Mouse (Mus musculus): ENCODE measurements at regions not wholly inside any gene's neighbourhood (a gene's known extent, or its start where the extent isn't known, plus 50 kb on each side); places are given as distances from the start of the nearest gene placed in this dataset.

DNA sequence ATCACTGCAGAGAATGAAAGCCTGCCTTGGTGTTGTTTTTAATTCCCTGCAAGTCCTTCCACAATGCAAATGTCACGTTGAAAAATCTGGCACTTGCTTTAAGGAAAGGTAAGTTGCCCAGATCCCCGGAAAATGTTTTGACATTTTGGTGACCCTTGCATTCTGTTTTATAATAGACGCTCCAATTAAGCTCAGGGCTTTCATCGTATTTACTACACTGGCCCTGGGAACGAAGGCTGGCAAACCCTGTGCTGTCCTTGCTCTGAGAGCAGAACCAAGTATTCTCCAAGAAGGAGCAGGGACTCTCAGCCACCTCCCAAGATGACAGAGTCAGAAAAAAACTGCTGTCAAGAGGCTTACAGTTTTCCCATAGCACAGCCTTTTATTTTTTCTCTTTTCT, 305.9 kb downstream of the Kctd12 start:
- Histone ChIP-seq H3K4me2 (replicated peaks) (no peak overlapping the region), H3K27ac (replicated peaks) (no peak overlapping the region), H3K9ac (replicated peaks) (no peak overlapping the region), H3K36me3 (no peaks in the 10 kb centered on the region), H3K4me3 (no peak overlapping the region), H3K4me1 (peaks cover 15% of the 10 kb centered on the region), H3K9me3 (no peaks in the 10 kb centered on the region), H3K27me3 (no peaks in the 10 kb centered on the region)
- ATAC-seq (replicated peaks): peak; percentile 79
- 5% methylated on average over 5 of the region's 5 CpGs for WGBS

GRCm38 (mm10) chr14:102674635-102675034, 307.8 kb downstream of the Kctd12 start:
- no peaks in the 10 kb centered on the region for H3K27me3 ChIP-seq
- no peak overlapping the region for H3K4me2 ChIP-seq (replicated peaks)
- H3K27ac ChIP-seq (replicated peaks): no peak overlapping the region
- no peak for ATAC-seq (replicated peaks)
- no peak overlapping the region for H3K4me3 ChIP-seq
- peaks cover 15% of the 10 kb centered on the region for H3K4me1 ChIP-seq
- H3K9ac ChIP-seq (replicated peaks): no peak overlapping the region
- H3K9me3 ChIP-seq: no peaks in the 10 kb centered on the region
- H3K36me3 ChIP-seq: no peaks in the 10 kb centered on the region
- WGBS: 89% methylated on average over 5 of the region's 5 CpGs

DNA sequence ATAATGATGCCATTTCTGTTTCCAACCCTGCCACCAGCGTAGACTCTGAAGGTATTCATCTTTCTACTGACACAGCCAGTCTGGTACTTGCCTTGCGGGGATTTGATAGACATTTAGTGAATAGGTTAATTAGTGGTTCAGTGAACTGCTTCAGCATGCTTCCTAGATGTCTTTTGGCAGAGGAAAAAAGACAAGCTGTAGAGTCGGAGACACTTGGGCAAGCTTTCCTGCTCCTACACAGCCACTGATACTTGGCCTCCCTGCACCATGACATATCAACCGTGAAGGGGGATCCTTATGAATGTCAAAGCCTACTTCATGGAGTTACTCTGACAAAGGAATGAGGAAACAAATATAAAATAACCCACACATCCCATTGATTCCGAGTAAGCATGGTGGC, 308.7 kb downstream of the Kctd12 start:
- H3K4me3 ChIP-seq: no peak overlapping the region
- WGBS: 12% methylated on average over 5 of the region's 5 CpGs

DNA sequence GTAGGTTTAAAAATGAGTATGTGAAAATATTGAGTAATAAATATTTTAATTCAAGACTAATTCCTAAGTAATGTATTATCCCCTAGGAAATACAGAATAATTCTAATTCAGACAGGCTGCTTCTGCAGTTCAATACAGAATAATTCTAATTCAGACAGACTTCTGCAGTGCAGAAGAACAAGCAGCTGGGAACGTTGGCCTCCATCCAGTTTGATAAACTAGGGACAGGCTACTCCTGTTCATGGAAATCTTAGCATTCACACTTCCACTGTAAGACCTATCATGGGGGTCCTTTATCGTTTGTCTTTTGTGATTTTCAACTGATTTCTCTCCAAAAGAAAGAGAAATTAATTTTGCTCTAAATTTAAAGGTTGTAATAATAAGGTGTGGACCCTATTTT, 319.2 kb downstream of the Kctd12 start:
- H3K4me3 ChIP-seq: no peak overlapping the region
- H3K9ac ChIP-seq (replicated peaks): no peak overlapping the region
- H3K4me1 ChIP-seq: peaks cover 7% of the 10 kb centered on the region; the same call in 1 of the 2 replicates
- no peak overlapping the region for H3K27ac ChIP-seq (replicated peaks)
- no peak overlapping the region for H3K4me2 ChIP-seq (replicated peaks)
- H3K36me3 ChIP-seq: no peaks in the 10 kb centered on the region
- no peaks in the 10 kb centered on the region for H3K9me3 ChIP-seq
- WGBS: 56% methylated on average over 2 of the region's 2 CpGs
- no peaks in the 10 kb centered on the region for H3K27me3 ChIP-seq
- peak; percentile 74; the same call in 1 of the 2 replicates for ATAC-seq (replicated peaks)

More for the DNA sequence above, 308.7 kb downstream of the Kctd12 start:
- H3K4me2 ChIP-seq (replicated peaks): no peak overlapping the region
- H3K27me3 ChIP-seq: no peaks in the 10 kb centered on the region
- no peak overlapping the region for H3K27ac ChIP-seq (replicated peaks)
- peaks cover 15% of the 10 kb centered on the region for H3K4me1 ChIP-seq
- H3K36me3 ChIP-seq: no peaks in the 10 kb centered on the region
- no peaks in the 10 kb centered on the region for H3K9me3 ChIP-seq
- no peak overlapping the region for H3K9ac ChIP-seq (replicated peaks)
- ATAC-seq (replicated peaks): peak; percentile 72

DNA sequence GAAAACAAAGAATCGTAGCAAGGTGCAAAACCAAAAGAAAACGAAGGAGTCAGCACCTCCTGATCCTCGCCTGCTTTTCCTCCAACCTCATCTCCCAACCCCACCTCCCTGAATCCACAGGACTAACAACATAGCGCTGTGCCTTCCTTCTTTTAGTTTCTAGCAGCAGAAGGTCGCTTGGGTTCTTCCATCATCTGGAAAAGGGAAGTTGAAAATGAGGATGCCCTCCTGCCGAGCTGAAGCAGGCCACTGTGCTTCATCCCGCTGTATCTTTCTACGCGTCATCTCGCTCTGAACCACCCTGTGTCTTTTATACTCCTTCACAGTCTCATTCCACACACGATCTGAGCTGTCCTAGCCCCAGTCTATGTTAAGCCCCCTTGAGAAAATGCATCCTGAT, 322.1 kb downstream of the Kctd12 start:
- ATAC-seq (replicated peaks): no peak
- no peaks in the 10 kb centered on the region for H3K27me3 ChIP-seq
- H3K4me2 ChIP-seq (replicated peaks): no peak overlapping the region
- H3K9ac ChIP-seq (replicated peaks): no peak overlapping the region
- no peak overlapping the region for H3K4me3 ChIP-seq
- H3K9me3 ChIP-seq: no peaks in the 10 kb centered on the region
- no peaks in the 10 kb centered on the region for H3K36me3 ChIP-seq
- H3K27ac ChIP-seq (replicated peaks): no peak overlapping the region
- H3K4me1 ChIP-seq: peaks cover 7% of the 10 kb centered on the region; the same call in 1 of the 2 replicates
- 85% methylated on average over 11 of the region's 11 CpGs for WGBS

- no peaks in the 10 kb centered on the region for H3K27me3 ChIP-seq
- ATAC-seq (replicated peaks): no peak
- no peak overlapping the region for H3K27ac ChIP-seq (replicated peaks)
- H3K4me1 ChIP-seq: no peaks in the 10 kb centered on the region
- no peak overlapping the region for H3K9ac ChIP-seq (replicated peaks)
- H3K4me3 ChIP-seq: no peak overlapping the region
- no peaks in the 10 kb centered on the region for H3K36me3 ChIP-seq
- H3K9me3 ChIP-seq: no peaks in the 10 kb centered on the region
- H3K4me2 ChIP-seq (replicated peaks): no peak overlapping the region
- 83% methylated on average over 1 of the region's 1 CpGs for WGBS
Measured at GRCm38 (mm10) chr14:102656235-102656634, 326.2 kb downstream of the Kctd12 start.

- ATAC-seq (replicated peaks): peak; percentile 53; the same call in 1 of the 2 replicates
- Histone ChIP-seq H3K27me3 (no peaks in the 10 kb centered on the region), H3K36me3 (no peaks in the 10 kb centered on the region), H3K4me2 (replicated peaks) (no peak overlapping the region), H3K9me3 (no peaks in the 10 kb centered on the region), H3K4me3 (no peak overlapping the region), H3K27ac (replicated peaks) (no peak overlapping the region), H3K4me1 (no peaks in the 10 kb centered on the region; the same call in 1 of the 2 replicates), H3K9ac (replicated peaks) (no peak overlapping the region)
- WGBS: 30% methylated on average over 2 of the region's 2 CpGs
Measured at GRCm38 (mm10) chr14:102629601-102630000, 352.8 kb downstream of the Kctd12 start.

DNA sequence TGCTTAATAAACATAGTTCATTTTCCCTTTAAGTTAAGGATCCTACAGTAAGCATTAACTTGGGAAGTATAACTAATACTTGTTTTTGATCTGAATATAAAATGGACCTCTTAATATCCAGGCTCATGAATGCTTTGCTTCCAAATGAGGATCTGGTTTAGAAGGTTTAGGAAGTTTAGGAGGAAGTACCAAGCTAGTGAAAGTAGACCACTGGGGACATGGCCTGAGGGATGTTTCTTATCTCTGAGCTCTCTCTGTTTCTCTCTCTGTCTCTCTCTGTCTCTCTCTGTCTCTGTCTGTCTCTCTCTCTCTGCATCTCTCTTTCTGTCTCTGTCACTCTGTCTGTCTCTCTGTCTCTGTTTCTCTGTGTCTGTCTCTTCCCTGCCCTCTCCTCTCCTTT, 360.9 kb downstream of the Kctd12 start:
- Histone ChIP-seq H3K4me1 (no peaks in the 10 kb centered on the region), H3K9me3 (no peaks in the 10 kb centered on the region), H3K27ac (replicated peaks) (no peak overlapping the region), H3K36me3 (no peaks in the 10 kb centered on the region), H3K4me3 (no peak overlapping the region), H3K9ac (replicated peaks) (no peak overlapping the region), H3K27me3 (no peaks in the 10 kb centered on the region), H3K4me2 (replicated peaks) (no peak overlapping the region)
- no peak for ATAC-seq (replicated peaks)

DNA sequence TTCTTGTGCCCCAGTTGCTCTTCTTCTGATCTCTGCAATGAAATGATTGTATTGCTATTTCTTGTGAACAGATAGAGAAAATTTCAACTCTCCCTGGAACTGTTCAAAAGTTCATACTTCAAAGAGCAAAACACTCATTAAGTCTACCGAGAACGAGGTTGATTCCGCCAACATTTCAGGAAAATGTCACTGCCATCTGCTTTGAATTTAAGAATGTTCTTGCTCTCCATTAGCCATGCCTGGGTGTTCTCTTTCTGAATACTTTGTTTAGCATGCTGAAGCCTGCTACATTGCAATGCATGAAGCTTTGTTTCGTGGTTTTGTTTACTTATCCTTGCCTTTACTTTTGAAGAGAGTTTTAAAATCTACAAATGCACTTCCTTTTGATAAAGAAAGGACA, 363.4 kb downstream of the Kctd12 start:
- Histone ChIP-seq H3K4me3 (no peak overlapping the region), H3K4me2 (replicated peaks) (no peak overlapping the region), H3K4me1 (peaks cover 6% of the 10 kb centered on the region; the same call in 1 of the 2 replicates), H3K36me3 (no peaks in the 10 kb centered on the region), H3K27ac (replicated peaks) (no peak overlapping the region), H3K9ac (replicated peaks) (no peak overlapping the region), H3K27me3 (no peaks in the 10 kb centered on the region), H3K9me3 (no peaks in the 10 kb centered on the region)
- ATAC-seq (replicated peaks): no peak
- WGBS: 51% methylated on average over 4 of the region's 4 CpGs

- H3K27me3 ChIP-seq: no peaks in the 10 kb centered on the region
- H3K9ac ChIP-seq (replicated peaks): no peak overlapping the region
- H3K4me2 ChIP-seq (replicated peaks): no peak overlapping the region
- H3K4me1 ChIP-seq: peaks cover 6% of the 10 kb centered on the region; the same call in 1 of the 2 replicates
- no peak overlapping the region for H3K27ac ChIP-seq (replicated peaks)
- no peaks in the 10 kb centered on the region for H3K36me3 ChIP-seq
- H3K4me3 ChIP-seq: no peak overlapping the region
- peak; percentile 72 for ATAC-seq (replicated peaks)
- 10% methylated on average over 7 of the region's 7 CpGs for WGBS
- H3K9me3 ChIP-seq: no peaks in the 10 kb centered on the region
Measured at GRCm38 (mm10) chr14:102615588-102616309, 366.7 kb downstream of the Kctd12 start.

- Histone ChIP-seq H3K4me2 (replicated peaks) (no peak overlapping the region), H3K9ac (replicated peaks) (no peak overlapping the region), H3K36me3 (no peaks in the 10 kb centered on the region), H3K4me1 (no peaks in the 10 kb centered on the region), H3K27ac (replicated peaks) (no peak overlapping the region), H3K4me3 (no peak overlapping the region), H3K27me3 (no peaks in the 10 kb centered on the region), H3K9me3 (no peaks in the 10 kb centered on the region; the same call in 1 of the 2 replicates)
- ATAC-seq (replicated peaks): no peak
- WGBS: 77% methylated on average over 5 of the region's 5 CpGs
Measured at GRCm38 (mm10) chr14:102606055-102606454, 376.4 kb downstream of the Kctd12 start.

GRCm38 (mm10) chr14:102594850-102595249, 387.6 kb downstream of the Kctd12 start:
- H3K27ac ChIP-seq (replicated peaks): no peak overlapping the region
- no peaks in the 10 kb centered on the region for H3K9me3 ChIP-seq
- H3K9ac ChIP-seq (replicated peaks): no peak overlapping the region
- no peak for ATAC-seq (replicated peaks)
- H3K36me3 ChIP-seq: no peaks in the 10 kb centered on the region
- WGBS: 87% methylated on average over 3 of the region's 3 CpGs
- no peak overlapping the region for H3K4me3 ChIP-seq
- H3K27me3 ChIP-seq: no peaks in the 10 kb centered on the region
- H3K4me1 ChIP-seq: no peaks in the 10 kb centered on the region
- no peak overlapping the region for H3K4me2 ChIP-seq (replicated peaks)

DNA sequence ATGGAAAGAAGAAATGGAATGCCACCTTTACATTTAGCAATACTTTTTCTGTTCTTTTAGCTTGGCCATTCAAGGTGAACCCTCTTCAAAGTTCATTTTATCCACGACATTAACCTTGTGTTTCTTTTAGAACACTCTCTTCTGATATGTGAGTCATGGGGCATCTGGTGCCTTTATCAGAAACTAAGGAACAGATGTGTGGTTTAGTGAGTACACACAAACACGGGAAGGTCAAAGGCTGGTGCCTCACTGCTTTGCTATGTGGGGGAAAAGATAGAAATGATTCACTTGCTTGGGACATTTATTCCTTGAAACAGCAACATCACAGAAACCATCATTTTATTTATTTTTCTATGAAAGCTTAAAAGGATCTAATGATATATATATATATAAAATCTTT, 428.7 kb downstream of the Kctd12 start:
- H3K4me2 ChIP-seq (replicated peaks): no peak overlapping the region
- 84% methylated on average over 2 of the region's 2 CpGs for WGBS
- no peak overlapping the region for H3K4me3 ChIP-seq

More for the DNA sequence above, 428.7 kb downstream of the Kctd12 start:
- H3K9ac ChIP-seq (replicated peaks): no peak overlapping the region
- no peaks in the 10 kb centered on the region for H3K27me3 ChIP-seq
- no peak for ATAC-seq (replicated peaks)
- H3K27ac ChIP-seq (replicated peaks): no peak overlapping the region
- H3K36me3 ChIP-seq: no peaks in the 10 kb centered on the region
- H3K9me3 ChIP-seq: no peaks in the 10 kb centered on the region
- no peaks in the 10 kb centered on the region for H3K4me1 ChIP-seq
